Mouse (Mus musculus): Measurements from ENCODE around the gene Rpgrip1l. TPM values are rescaled to one million over a fixed set of nuclear protein-coding genes. Genes with fewer than 3 reads are reported as not detected.

Gene Rpgrip1l
- 8.7 and 11.6 TPM in 2 replicates for polyA plus RNA-seq (2015; fragmentation: Nextera tagmentation; extraction: Ambion mirVana)

DNA sequence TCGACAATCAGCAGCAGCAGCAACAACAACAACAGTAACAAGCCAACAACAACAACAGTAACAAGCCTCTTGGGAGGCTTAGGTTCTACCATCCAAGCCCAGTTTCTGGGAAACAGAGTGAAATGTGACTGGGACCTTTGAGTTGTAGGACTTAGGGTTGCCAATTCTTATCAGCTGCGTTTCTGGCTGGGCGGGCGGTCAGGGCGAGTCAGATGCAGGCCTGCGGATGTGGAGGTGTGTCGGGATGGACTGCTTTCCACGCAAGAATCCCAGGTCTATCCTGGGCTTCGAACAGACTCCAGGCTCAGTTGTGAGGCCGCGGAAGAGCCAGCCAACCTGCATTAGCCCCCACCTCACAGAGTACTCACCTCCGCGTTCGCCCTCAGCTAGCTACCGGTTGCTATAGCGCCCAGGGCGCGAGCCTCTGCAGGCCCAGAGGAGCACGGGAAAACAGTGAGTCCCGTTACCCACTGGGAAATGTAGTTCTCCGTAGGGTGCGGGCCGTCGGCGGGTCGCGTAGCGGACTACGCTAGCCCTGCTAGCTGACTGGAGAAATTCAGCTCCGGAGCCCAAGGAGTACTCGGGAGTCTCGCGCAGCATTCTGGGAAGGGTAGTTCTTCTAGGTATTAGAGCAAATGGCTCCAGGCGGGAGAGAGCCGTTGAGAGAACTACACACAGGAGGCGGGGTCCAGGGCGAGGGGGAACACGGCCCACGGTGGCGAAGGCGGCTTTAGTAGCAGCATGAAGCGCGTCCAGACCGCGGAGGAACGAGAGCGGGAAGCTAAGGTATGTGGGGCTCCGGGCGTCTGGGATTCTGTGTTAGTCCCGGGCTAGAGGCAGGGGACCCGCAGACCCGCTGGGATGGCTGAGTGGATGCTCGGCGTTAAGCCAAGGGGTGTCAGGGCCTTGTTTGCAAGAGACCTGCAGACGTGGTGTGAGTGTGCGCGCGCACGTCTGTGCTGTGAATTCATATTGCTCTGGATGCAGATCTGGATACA lies at the start of gene Rpgrip1l, which contains the start of gene Fto:
TSS of gene Rpgrip1l (minus strand) at position 428 of the 998 bp plus-strand sequence.
TSS of gene Fto (plus strand) at position 691 of the 998 bp plus-strand sequence.
- DNase-seq (ENCODE audit: low spot score): peak; percentile 99

DNA sequence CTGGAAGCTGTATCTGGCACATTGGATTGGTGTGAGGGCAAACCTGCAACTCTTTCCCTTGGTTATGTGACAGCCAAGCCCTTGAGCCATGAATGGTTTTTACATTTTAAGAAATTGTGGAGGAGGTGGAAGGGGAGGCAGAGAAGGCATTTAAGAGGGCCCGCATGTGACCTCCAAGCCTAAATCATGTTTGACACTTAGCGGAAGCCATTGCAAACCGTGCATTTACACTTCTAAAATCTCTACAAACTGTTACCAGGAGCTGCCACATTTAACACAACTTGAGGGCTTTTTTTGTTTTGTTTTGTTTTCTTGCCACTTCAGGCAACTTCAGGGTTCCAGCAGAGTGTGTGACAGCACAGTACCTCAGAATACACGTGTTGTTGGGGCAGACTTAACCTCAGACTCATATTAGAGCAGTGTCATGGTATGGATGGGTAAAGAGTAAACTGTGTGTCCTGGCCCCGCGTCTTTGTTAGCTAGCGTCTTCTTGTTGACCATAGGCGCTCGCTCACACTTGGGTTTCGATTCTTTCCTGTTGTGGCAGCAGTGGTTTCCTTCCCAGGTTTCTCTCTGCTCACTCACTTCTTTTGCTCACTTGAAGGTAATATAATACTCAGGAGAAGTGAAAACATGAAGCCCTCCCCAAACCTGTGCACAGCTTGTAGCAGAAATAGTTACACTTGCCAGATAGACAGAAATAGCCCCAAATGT lies 47.7 kb upstream of the Rpgrip1l start:
- DNase-seq (ENCODE audit: low spot score): no peak

DNA sequence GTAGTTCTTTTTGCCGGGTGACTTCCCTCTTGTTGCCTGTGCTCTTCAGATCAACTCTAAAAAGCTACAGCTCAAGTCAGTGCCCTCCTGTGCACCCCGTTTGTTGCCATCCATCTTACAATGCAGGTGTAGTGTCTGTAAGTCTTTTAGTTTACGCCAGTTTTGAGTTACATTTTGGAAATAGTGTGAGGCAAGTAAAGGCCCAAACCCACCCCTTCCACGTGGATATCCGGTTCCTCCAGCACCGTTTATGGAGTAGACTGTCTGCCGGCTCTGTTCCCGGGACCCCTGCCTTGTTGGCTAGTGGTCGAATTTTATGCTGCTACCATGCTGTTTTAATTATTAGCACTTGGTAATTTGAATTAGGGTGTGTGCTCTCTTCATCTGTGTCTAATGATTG lies 46.4 kb upstream of the Rpgrip1l start:
- no peak for DNase-seq (ENCODE audit: low spot score)

DNA sequence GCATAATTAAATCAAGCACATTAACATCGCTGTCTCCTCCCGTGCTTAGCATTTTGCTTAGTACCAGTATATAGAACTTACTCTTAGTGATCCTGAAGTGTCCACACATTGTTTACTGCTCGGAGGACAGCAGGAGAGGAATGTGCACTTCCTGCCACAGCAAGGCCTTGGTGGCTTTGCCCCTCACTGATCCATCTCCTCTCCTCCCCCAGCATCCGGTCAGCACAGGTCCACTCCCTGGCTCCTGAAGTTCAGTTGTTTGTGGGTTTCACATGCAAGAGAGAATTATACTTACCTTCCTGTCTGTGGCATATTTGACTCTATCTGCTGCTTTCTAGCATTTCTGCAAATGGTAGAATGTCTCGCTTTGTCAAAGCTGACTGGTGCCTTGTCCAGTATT lies 45.0 kb upstream of the Rpgrip1l start:
- no peak for DNase-seq (ENCODE audit: low spot score)

DNA sequence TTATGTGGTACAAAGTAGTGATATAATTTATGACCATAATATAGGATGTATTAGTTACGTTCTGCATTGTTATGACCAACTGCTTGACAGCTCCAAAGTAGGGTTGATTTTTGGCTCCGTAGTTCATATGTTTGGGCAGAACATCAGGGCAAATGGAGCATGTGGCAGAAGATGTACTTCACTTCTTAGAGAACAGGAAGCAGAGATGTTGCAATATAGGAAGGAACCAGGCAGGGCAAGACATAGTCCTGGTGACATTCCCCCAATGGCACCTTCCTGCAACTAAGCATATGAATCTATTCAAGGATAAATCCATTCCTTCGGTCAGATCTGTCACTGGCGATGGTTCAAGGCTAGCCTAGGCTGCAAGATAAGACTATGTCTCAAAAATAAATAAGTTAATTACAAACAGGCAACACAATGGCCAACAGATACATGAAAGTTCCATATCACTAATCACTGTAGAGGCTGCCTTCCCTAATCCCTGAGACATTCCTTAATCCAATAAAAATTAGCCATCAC lies 44.5 kb upstream of the Rpgrip1l start:
- no peak for DNase-seq (ENCODE audit: low spot score)

DNA sequence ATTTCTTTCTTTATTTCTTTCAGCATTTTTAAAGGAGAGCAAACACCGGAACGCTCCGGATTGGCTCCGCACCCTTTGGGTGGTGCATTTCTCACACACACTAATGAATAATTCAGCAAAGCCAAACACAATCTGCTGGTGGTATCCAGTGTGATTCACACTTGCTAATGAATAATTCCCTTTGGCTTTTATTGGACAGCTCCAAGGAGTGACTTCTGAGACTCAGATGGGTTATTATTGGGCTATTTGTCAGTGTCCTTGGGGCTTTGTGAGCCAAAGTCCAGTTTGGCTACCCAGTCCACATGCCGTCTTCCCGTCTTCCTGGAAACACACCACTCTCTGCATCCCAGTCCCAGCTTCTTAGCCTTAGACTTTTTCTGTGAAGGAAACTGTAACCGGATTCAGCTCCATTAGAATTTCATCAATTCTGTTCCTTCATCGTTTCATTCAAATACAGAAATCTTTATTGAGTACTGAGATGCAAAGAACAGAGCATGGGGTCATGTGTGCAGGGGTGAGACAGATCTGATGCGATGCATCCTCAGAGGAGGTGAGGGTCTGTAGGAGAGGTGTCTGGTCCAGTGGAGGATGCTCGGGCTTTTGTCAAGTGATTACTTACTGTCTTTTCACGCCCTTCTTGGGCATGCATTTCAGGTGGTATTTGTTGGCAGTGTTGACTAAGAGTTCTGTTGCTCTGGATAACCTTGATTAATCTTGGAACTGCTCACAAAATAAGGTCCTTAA lies 43.1 kb upstream of the Rpgrip1l start:
- DNase-seq (ENCODE audit: low spot score): no peak

DNA sequence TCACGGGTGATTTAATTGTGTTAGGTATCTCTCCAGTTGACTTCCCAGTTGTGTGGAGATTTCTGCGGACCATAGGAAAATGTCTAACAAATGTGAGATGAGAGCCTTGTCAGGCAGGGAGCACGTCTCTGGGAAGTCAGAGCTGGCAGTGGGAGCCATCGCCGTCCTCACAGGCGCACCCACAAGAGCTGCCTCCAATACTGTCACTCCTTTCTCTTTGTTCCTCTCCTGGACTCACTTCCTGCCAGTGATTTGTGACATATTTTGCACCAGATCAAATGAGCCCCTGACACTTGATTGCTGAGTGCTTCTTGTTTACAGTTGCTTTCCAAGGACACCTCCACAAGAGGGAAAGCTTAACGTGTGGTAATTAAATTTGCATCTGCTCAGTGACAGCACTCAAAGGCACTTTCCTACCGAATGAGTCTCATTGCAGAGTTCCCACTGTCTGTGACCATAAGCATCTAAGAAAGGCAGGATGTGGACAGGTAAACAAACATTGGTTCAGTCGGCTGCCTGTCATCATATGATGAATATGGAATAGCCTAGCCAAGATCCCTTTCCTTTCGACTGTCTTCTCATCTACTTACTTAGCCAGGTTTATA lies 42.3 kb upstream of the Rpgrip1l start:
- no peak for DNase-seq (ENCODE audit: low spot score)

DNA sequence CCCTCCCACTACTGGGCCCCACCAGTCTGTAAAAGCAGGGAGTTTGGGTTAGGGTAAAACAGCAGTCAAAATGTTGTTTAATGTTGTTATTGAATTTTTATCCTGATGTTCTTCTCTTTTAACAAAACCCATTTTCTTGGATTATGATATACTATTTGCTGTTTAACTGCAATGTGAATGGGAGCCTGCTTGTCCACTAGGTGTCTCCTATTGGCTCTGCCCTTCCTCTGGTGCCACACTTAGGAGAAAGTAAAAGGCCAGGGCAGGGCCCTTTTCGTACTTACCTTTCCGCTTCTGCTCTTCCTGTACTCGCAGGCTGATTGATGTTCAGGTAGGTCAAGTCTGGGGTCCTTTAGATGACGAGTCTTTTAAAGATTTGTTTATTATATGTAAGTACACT lies 40.8 kb upstream of the Rpgrip1l start:
- no peak for DNase-seq (ENCODE audit: low spot score)

DNA sequence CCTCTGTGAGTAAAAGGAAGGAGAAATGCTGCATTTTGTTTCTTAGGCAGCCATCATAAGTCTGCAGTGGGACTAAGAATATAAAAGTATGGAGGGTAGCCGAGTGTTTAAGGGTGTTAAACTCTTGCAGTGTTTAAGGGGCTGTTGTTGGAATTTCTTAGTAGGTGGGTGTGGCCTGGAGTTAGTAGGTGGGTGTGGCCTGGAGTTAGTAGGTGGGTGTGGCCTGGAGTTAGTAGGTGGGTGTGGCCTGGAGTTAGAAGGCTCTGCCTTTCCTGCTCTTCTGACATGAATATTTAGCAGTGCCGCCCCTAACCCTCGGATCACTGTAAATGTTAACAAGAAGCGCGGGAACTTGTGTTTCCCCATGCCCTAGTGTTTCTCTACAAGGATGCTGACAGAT lies 40.0 kb upstream of the Rpgrip1l start:
- no peak for DNase-seq (ENCODE audit: low spot score)

DNA sequence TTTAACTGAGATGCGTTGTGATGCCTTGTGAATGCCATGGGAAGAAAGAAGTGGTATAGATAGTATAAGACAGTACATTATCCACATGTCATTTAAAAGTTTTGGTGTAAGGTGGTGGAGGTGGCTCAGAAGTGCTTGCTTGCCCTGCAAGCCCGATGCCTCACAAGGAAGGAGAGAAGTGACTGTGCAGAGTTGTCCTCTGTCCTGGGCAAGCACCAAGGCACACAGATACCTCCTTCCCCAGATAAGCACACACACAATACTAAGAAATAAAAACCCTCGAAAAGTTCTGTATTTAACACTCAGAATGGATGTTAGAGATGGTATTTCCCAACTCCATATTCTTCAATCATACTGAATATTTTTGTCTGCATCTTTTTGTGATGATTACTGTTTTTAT lies 39.5 kb upstream of the Rpgrip1l start:
- no peak for DNase-seq (ENCODE audit: low spot score)

DNA sequence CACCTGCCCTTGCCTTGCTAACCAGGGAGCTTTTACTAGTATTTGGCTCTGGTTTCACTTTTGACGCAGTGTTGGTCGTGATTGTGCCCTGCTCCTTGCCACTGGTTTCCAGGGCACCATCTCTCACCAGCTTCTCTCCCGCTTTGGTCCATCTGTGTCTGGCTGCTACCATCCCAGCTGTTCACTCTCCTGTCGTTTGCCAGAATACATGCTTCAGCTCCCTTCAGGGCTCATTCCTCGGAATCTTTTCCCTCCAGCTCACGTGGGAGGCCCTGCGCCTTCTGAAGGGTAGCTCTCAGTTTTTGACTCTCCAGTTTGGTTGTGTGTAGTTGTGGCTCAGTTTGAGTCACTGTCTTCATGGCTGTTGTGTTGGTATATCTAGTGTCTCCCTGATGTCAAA lies 37.6 kb upstream of the Rpgrip1l start:
- DNase-seq (ENCODE audit: low spot score): no peak

DNA sequence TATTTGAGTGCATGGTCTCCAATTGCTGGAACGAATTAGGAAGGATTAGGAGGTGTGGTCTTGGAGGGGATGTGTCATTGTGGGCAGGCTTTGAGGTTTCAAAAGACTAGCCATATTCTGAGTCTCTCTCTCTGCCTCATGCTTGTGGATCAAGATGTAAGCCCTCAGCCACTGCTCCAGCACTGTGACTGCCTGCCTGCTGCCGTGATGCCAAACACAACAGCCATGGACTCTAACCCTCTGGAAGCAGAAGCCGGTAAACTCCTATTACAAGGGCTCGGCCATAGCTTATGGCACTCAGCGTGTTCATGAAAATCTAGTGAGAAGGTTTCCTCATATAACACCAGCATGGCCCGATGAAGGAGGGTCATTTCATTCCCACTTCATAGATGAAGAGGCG lies 36.8 kb upstream of the Rpgrip1l start:
- no peak for DNase-seq (ENCODE audit: low spot score)

DNA sequence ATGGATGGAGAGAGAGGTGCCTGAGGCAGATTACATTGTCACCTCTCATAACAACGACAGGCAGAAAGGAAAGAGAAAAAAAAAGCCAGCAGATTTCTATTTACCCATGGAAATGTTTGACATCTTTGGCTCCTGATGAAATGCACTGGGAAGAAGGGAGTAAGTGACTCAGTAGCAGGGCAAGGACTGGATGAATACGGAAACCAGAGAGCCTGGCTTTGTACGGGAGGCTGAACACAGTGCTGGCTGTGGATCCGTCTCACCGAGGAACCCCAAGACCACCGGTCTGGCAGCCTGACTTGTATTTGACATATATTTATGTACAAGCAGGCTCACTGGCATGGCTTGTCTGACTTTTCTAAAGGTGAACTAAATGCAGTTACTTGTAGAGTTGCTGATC lies 34.5 kb upstream of the Rpgrip1l start:
- no peak for DNase-seq (ENCODE audit: low spot score)

DNA sequence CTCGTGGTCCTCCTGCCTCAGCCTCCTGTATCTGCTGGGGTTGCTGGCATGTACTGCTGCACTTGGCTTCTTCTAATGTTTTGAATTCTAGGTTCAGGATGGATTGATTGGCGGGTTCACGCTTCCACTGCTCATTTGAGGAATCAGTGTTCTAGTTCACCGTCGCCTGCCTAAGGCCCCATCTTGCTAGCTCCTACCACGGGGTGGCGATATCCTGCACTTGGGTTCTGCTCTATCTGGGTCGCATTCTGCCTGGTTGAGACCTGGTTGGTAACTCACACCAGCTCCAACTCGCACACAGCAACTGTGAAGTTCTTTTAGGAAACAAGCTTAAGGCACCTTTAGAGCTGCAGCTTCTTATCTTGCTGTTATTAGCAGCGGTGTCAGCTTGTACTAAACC lies 34.1 kb upstream of the Rpgrip1l start:
- no peak for DNase-seq (ENCODE audit: low spot score)

DNA sequence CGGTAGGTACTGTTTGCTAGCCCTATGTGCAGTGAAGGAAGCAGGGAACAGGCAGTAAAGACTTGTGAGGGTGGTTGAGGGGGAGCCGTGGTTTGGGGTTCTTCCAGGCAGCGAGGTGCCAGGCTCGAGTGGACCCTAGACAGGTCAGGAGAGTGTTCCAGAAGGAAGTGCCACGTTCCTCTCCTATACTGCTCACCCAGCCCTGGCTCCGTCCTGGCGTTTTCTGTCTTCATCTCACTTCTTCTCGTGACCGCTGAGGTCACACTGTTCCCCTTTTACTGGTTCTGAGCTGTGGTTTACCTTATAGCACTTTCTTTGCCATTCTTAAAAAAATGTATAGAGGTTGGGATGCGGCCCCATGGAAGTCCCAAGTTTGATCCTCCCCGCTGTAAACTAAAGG lies 31.6 kb upstream of the Rpgrip1l start:
- DNase-seq (ENCODE audit: low spot score): no peak

DNA sequence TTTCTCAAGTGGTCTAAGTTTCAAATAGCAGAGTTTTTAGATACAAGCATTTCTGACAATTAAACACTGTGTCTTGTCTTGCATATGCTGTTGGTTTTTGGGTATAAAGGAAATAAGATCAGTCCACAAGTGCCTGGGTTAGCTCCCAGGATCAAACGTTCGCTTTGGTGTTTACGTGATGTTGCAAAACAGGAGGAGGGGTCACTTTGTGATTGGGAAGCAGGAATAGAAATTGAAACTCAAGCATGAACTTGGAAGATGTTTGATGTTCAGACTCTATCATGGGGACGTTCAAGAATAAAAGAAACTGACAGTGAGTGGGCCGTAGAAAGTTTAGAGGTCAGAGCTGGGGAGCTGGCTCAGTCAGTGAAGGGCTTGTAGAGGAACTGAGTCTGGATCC lies 29.7 kb upstream of the Rpgrip1l start:
- DNase-seq (ENCODE audit: low spot score): no peak

DNA sequence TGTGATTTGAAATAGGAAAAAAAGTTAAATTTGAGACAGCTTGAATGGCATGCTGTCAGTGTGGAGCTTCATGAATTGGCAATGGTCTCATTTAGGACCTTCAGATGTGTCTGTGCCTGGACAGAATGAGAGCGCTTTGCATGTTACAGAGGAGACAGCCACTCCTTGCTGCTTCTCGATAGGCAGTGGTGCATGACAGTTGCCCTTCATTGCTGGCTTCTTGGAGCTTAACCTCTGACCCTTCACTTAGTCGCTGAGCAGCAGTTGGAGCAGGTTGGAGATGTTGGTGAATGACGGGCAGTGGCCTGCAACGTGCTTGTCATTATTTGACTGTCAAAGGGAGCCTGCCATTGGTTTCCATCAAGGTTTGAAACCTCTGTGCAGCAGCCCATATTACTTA lies 29.1 kb upstream of the Rpgrip1l start:
- no peak for DNase-seq (ENCODE audit: low spot score)

DNA sequence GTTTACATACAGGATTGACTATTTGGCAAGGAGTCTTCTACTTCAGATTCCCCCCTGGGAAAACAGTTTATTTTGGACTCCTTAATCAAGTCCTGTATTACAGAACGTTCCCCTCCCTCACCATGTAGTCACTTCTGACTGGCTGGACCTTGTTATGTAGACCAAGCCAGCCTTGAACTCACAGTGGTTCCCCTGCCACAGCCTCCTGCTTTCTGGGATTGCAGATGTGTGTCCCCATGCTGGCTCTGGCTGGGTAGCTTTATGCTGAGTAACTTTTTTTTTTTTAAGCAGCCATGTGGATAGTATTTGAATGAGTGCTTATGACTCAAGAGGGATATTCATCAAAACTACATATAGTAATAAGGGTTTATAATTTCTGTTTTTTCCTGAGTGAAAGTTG lies 27.7 kb upstream of the Rpgrip1l start:
- no peak for DNase-seq (ENCODE audit: low spot score)

DNA sequence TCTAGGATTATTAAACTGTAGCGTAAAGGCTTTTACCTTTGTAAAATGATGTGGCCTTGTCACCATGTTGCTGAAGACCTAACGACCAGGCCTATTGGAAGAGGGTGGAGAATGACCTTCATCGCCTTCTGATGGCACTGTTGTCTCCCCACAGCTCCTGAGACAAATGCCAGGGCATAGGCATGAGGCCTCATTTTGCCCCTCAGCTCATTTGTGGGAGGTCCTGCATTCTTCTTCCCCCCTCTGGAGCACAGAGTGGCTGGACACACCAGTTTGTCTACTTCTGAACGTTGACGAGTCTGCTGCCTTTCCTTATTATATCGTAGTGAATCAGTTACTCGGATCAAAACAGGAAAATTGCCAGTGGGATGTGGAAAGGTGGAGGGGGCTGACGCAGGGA lies 26.6 kb upstream of the Rpgrip1l start:
- DNase-seq (ENCODE audit: low spot score): no peak

DNA sequence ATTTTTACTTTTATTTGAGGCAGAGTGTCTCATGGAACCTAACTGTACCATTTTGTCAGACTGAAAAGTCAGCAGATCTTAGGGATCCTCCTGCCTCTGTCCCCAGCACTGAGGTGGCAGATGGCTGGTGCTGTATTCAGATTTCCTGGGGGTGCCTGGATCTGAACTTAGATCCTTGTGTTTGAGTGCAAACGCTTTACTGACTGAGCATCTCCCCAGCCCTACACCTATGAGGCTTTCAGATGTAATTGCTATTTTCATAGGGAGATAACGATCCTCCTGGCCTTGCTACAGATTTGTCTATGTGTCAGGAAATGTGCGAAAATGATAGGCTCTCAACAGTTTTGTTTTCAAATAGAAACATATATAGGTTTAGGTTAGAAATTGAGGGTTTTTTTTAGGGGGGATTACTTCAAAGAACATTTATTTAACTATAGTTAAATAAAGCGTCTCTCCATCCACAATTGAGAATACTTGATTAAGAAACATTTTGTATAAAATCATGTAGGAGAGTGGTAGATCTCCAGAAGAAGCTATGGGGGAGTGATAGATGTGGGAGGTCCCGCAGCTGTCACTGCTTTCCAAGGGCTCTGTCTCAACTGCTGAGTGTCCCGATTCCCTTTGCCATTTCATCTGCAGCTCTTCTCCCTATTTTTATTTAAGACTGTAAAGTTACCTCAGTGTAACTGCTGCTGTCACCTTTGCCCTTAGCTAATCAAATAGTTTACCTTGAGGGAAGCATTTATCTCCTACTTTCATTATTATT lies 25.5 kb upstream of the Rpgrip1l start:
- DNase-seq (ENCODE audit: low spot score): no peak

Measured in thymus, postnatal 0 days (tissue).